Mouse (Mus musculus): Measurements from ENCODE around the gene Rtn4ip1. TPM values are rescaled to one million over a fixed set of nuclear protein-coding genes. Genes with fewer than 3 reads are reported as not detected.

The Rtn4ip1 gene
- polyA plus RNA-seq, 1 experiment = 7.9 TPM

- H3ac ChIP-seq (ENCODE audit: control insufficient read depth, insufficient read length, low read depth) = no peak overlapping the region
- no peak overlapping the region for H3K4me3 ChIP-seq (ENCODE audit: insufficient read depth, poor library complexity, severe bottlenecking)
- peaks cover 2% of the 10 kb centered on the region for H3K36me3 ChIP-seq (ENCODE audit: control insufficient read depth, insufficient read depth)
- H3K27me3 ChIP-seq (ENCODE audit: control insufficient read depth, insufficient read depth, insufficient read length) = no peaks in the 10 kb centered on the region
- no peaks in the 10 kb centered on the region for H3K79me2 ChIP-seq (ENCODE audit: control insufficient read depth, insufficient read depth)
- H3K79me3 ChIP-seq (ENCODE audit: low read depth) = no peaks in the 10 kb centered on the region
- no peak for TF ChIP-seq MYOG (IDR thresholded peaks at IDR 0.05; ENCODE audit: control insufficient read depth, extremely low read depth, insufficient read length)
- no peak for TF ChIP-seq MYOD1 (IDR thresholded peaks at IDR 0.05; ENCODE audit: control insufficient read depth, insufficient read length, low read depth)
- no peak for TF ChIP-seq CEBPB (IDR thresholded peaks at IDR 0.05; ENCODE audit: low read depth)
- TF ChIP-seq CTCF (IDR thresholded peaks at IDR 0.05; ENCODE audit: control insufficient read depth, insufficient read depth, insufficient read length) = no peak
- no peak for TF ChIP-seq MAX (IDR thresholded peaks at IDR 0.05)
- TF ChIP-seq FOSL1 (IDR thresholded peaks at IDR 0.05; ENCODE audit: insufficient read depth, low read length, poor library complexity, severe bottlenecking) = no peak
- no peak for TF ChIP-seq USF1 (IDR thresholded peaks at IDR 0.05; ENCODE audit: low read depth)
Measured at GRCm38 (mm10) chr10:43871458-43871857, 30.1 kb upstream of the Rtn4ip1 start.

- TF ChIP-seq CTCF (IDR thresholded peaks at IDR 0.05; ENCODE audit: control insufficient read depth, insufficient read depth, insufficient read length) (no peak), CEBPB (IDR thresholded peaks at IDR 0.05; ENCODE audit: low read depth) (no peak), USF1 (IDR thresholded peaks at IDR 0.05; ENCODE audit: low read depth) (no peak), FOSL1 (IDR thresholded peaks at IDR 0.05; ENCODE audit: insufficient read depth, low read length, poor library complexity, severe bottlenecking) (no peak), MYOD1 (IDR thresholded peaks at IDR 0.05; ENCODE audit: control insufficient read depth, insufficient read length, low read depth) (no peak), MYOG (IDR thresholded peaks at IDR 0.05; ENCODE audit: control insufficient read depth, extremely low read depth, insufficient read length) (no peak), MAX (IDR thresholded peaks at IDR 0.05) (no peak)
- Histone ChIP-seq H3K4me3 (ENCODE audit: insufficient read depth, poor library complexity, severe bottlenecking) (no peak overlapping the region), H3K27me3 (ENCODE audit: control insufficient read depth, insufficient read depth, insufficient read length) (no peaks in the 10 kb centered on the region), H3K36me3 (ENCODE audit: control insufficient read depth, insufficient read depth) (peaks cover 60% of the 10 kb centered on the region), H3ac (ENCODE audit: control insufficient read depth, insufficient read length, low read depth) (no peak overlapping the region), H3K79me2 (ENCODE audit: control insufficient read depth, insufficient read depth) (no peaks in the 10 kb centered on the region), H3K79me3 (ENCODE audit: low read depth) (no peaks in the 10 kb centered on the region)
Measured at GRCm38 (mm10) chr10:43887676-43888075, 13.9 kb upstream of the Rtn4ip1 start.

- Histone ChIP-seq H3K4me3 (ENCODE audit: insufficient read depth, poor library complexity, severe bottlenecking) (no peak overlapping the region), H3K27me3 (ENCODE audit: control insufficient read depth, insufficient read depth, insufficient read length) (no peaks in the 10 kb centered on the region), H3ac (ENCODE audit: control insufficient read depth, insufficient read length, low read depth) (no peak overlapping the region), H3K36me3 (ENCODE audit: control insufficient read depth, insufficient read depth) (peaks cover 72% of the 10 kb centered on the region), H3K79me2 (ENCODE audit: control insufficient read depth, insufficient read depth) (no peaks in the 10 kb centered on the region), H3K79me3 (ENCODE audit: low read depth) (no peaks in the 10 kb centered on the region)
- TF ChIP-seq CTCF (IDR thresholded peaks at IDR 0.05; ENCODE audit: control insufficient read depth, insufficient read depth, insufficient read length) (no peak), MYOD1 (IDR thresholded peaks at IDR 0.05; ENCODE audit: control insufficient read depth, insufficient read length, low read depth) (no peak), MYOG (IDR thresholded peaks at IDR 0.05; ENCODE audit: control insufficient read depth, extremely low read depth, insufficient read length) (no peak), MAX (IDR thresholded peaks at IDR 0.05) (no peak), FOSL1 (IDR thresholded peaks at IDR 0.05; ENCODE audit: insufficient read depth, low read length, poor library complexity, severe bottlenecking) (no peak), CEBPB (IDR thresholded peaks at IDR 0.05; ENCODE audit: low read depth) (no peak), USF1 (IDR thresholded peaks at IDR 0.05; ENCODE audit: low read depth) (no peak)
Measured at GRCm38 (mm10) chr10:43888976-43889375, 12.6 kb upstream of the Rtn4ip1 start.

DNA sequence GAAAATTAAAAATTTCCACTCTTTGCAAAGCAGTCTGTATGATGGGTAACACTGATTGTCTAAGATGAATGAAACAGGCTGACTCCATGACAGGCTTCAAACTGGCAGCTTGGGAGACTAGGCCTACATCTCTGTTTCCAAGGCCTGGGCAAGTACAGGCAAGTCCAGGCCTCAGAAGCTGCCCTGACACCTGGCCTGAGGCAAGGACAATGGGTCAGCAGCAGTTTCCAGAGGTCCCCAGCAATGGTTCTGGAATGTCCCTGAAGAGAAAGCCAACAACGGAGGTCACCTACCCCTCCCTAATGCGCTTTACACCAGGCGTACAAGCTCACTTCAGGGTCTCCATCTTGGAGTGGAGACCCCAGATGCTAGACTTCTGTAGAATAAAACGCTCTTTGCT, 8.6 kb upstream of the Rtn4ip1 start:
- TF ChIP-seq CTCF (IDR thresholded peaks at IDR 0.05; ENCODE audit: control insufficient read depth, insufficient read depth, insufficient read length) = no peak
- no peak for TF ChIP-seq MAX (IDR thresholded peaks at IDR 0.05)
- TF ChIP-seq CEBPB (IDR thresholded peaks at IDR 0.05; ENCODE audit: low read depth) = no peak
- TF ChIP-seq FOSL1 (IDR thresholded peaks at IDR 0.05; ENCODE audit: insufficient read depth, low read length, poor library complexity, severe bottlenecking) = no peak
- TF ChIP-seq MYOG (IDR thresholded peaks at IDR 0.05; ENCODE audit: control insufficient read depth, extremely low read depth, insufficient read length) = no peak
- no peak for TF ChIP-seq USF1 (IDR thresholded peaks at IDR 0.05; ENCODE audit: low read depth)
- no peak for TF ChIP-seq MYOD1 (IDR thresholded peaks at IDR 0.05; ENCODE audit: control insufficient read depth, insufficient read length, low read depth)

GRCm38 (mm10) chr10:43896065-43896464, 5.5 kb upstream of the Rtn4ip1 start:
- Histone ChIP-seq H3ac (ENCODE audit: control insufficient read depth, insufficient read length, low read depth) (no peak overlapping the region), H3K27me3 (ENCODE audit: control insufficient read depth, insufficient read depth, insufficient read length) (no peaks in the 10 kb centered on the region), H3K4me3 (ENCODE audit: insufficient read depth, poor library complexity, severe bottlenecking) (no peak overlapping the region), H3K79me2 (ENCODE audit: control insufficient read depth, insufficient read depth) (peaks cover 25% of the 10 kb centered on the region), H3K79me3 (ENCODE audit: low read depth) (peaks cover 3% of the 10 kb centered on the region), H3K36me3 (ENCODE audit: control insufficient read depth, insufficient read depth) (peaks cover 39% of the 10 kb centered on the region)
- TF ChIP-seq USF1 (IDR thresholded peaks at IDR 0.05; ENCODE audit: low read depth) (no peak), FOSL1 (IDR thresholded peaks at IDR 0.05; ENCODE audit: insufficient read depth, low read length, poor library complexity, severe bottlenecking) (no peak), CEBPB (IDR thresholded peaks at IDR 0.05; ENCODE audit: low read depth) (no peak), CTCF (IDR thresholded peaks at IDR 0.05; ENCODE audit: control insufficient read depth, insufficient read depth, insufficient read length) (no peak)

More for the DNA sequence above, 8.6 kb upstream of the Rtn4ip1 start:
- H3K36me3 ChIP-seq (ENCODE audit: control insufficient read depth, insufficient read depth) = peaks cover 62% of the 10 kb centered on the region
- H3K79me3 ChIP-seq (ENCODE audit: low read depth) = no peaks in the 10 kb centered on the region
- no peaks in the 10 kb centered on the region for H3K27me3 ChIP-seq (ENCODE audit: control insufficient read depth, insufficient read depth, insufficient read length)
- no peak overlapping the region for H3K4me3 ChIP-seq (ENCODE audit: insufficient read depth, poor library complexity, severe bottlenecking)
- H3K79me2 ChIP-seq (ENCODE audit: control insufficient read depth, insufficient read depth) = no peaks in the 10 kb centered on the region
- H3ac ChIP-seq (ENCODE audit: control insufficient read depth, insufficient read length, low read depth) = no peak overlapping the region

DNA sequence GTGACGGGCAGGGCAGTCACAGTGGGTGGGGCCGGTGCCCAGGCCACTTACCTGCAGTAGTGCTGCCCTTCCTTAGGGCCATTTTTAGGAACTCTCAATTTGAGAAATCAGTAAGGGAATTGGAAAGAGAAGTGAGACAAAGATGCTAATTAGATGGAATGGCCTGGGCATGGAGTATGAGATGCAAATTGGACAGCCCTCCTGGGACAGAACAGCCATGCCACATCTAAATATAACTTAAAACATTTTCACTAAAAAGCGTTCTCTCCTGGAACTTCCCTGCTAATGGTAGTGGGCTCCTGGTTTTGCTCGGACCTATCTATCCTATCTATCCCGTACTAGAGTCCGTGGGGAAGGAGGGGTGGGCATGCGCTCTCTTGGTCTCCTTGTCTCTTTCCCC, 3.3 kb upstream of the Rtn4ip1 start:
- Histone ChIP-seq H3K79me2 (ENCODE audit: control insufficient read depth, insufficient read depth) (peaks cover 45% of the 10 kb centered on the region), H3ac (ENCODE audit: control insufficient read depth, insufficient read length, low read depth) (no peak overlapping the region), H3K79me3 (ENCODE audit: low read depth) (peaks cover 15% of the 10 kb centered on the region), H3K4me3 (ENCODE audit: insufficient read depth, poor library complexity, severe bottlenecking) (no peak overlapping the region), H3K27me3 (ENCODE audit: control insufficient read depth, insufficient read depth, insufficient read length) (no peaks in the 10 kb centered on the region), H3K36me3 (ENCODE audit: control insufficient read depth, insufficient read depth) (peaks cover 24% of the 10 kb centered on the region)
- TF ChIP-seq MYOD1 (IDR thresholded peaks at IDR 0.05; ENCODE audit: control insufficient read depth, insufficient read length, low read depth) = no peak

Data from C2C12 (cell line).